Mouse (Mus musculus) C2C12 (cell line): ENCODE data around the gene Aldh3b3. TPM values are rescaled to one million over a fixed set of nuclear protein-coding genes. Genes with fewer than 3 reads are reported as not detected.

Experiments
- H3K27me3 ChIP-seq: one replicate; pipeline ENCODE4 v1.6.1; 2011; ENCODE audit not compliant: control insufficient read depth, insufficient read depth, insufficient read length
- H3K36me3 ChIP-seq: one replicate; pipeline ENCODE4 v1.6.1; 2011; ENCODE audit not compliant: control insufficient read depth, insufficient read depth
- H3K4me3 ChIP-seq: one replicate; pipeline ENCODE4 v1.5.1; 2011; ENCODE audit warnings: mild to moderate bottlenecking, control low read depth; ENCODE audit not compliant: poor library complexity, insufficient read depth, severe bottlenecking
- H3K79me2 ChIP-seq: one replicate; pipeline ENCODE4 v1.6.1; 2011; ENCODE audit not compliant: control insufficient read depth, insufficient read depth
- H3K79me3 ChIP-seq: one replicate; pipeline ENCODE4 v1.6.1; 2011; ENCODE audit warnings: low read depth, control low read depth
- H3ac ChIP-seq: one replicate; pipeline ENCODE3; 2011; ENCODE audit warnings: low read depth; ENCODE audit not compliant: control insufficient read depth, insufficient read length
- CEBPB ChIP-seq: IDR thresholded peaks from one replicate; pipeline ENCODE4 v1.6.1; 2011; ENCODE audit warnings: low read depth, mild to moderate bottlenecking, control low read depth, moderate library complexity
- CTCF ChIP-seq: IDR thresholded peaks from one replicate; pipeline ENCODE4 v1.5.1; 2011; ENCODE audit not compliant: control insufficient read depth, insufficient read depth, insufficient read length
- FOSL1 ChIP-seq: IDR thresholded peaks from one replicate; pipeline ENCODE4 v1.8.0; 2011; ENCODE audit warnings: mild to moderate bottlenecking, low read length; ENCODE audit not compliant: poor library complexity, insufficient read depth, severe bottlenecking
- MAX ChIP-seq: IDR thresholded peaks from one replicate; pipeline ENCODE4 v1.6.1; 2011; ENCODE audit warnings: mild to moderate bottlenecking, control low read depth
- MYOD1 ChIP-seq: IDR thresholded peaks from one replicate; pipeline ENCODE4 v1.6.1; 2011; ENCODE audit warnings: low read depth; ENCODE audit not compliant: control insufficient read depth, insufficient read length
- MYOG ChIP-seq: IDR thresholded peaks from one replicate; pipeline ENCODE4 v1.6.1; 2011; ENCODE audit not compliant: control insufficient read depth, insufficient read length; ENCODE audit errors: extremely low read depth
- USF1 ChIP-seq: IDR thresholded peaks from one replicate; pipeline ENCODE4 v1.6.1; 2011; ENCODE audit warnings: low read depth, mild to moderate bottlenecking, control low read depth, moderate library complexity
- polyA plus RNA-seq: library from polyadenylated mRNA; unstranded; fragments of >200 nt; fragmentation: generic; extraction: Trizol; gene quantifications from one replicate; pipeline ENCODE4 v1.2.1, GENCODE M21; 2012; ENCODE audit warnings: missing spikeins

Gene Aldh3b3
- polyA plus RNA-seq, 1 experiment: not detected

- H3K27me3 ChIP-seq: peaks cover 23% of the 10 kb centered on the region
- no peaks in the 10 kb centered on the region for H3K79me2 ChIP-seq
- no peaks in the 10 kb centered on the region for H3K79me3 ChIP-seq
- no peak overlapping the region for H3K4me3 ChIP-seq
- H3K36me3 ChIP-seq: no peaks in the 10 kb centered on the region
- H3ac ChIP-seq: no peak overlapping the region
- no peak for TF ChIP-seq FOSL1
- no peak for TF ChIP-seq MYOD1
- no peak for TF ChIP-seq CEBPB
- TF ChIP-seq CTCF: no peak
- no peak for TF ChIP-seq MYOG
Observed at GRCm38 (mm10) chr19:3991966-3992365, 33.5 kb downstream of the Aldh3b3 start.

GRCm38 (mm10) chr19:3992416-3992815 is 34.0 kb downstream of the Aldh3b3 start, which contains the start of gene Tbx10:
Gene Tbx10, plus strand, starts transcription at chr19:3992752.
- TF ChIP-seq MYOD1: no peak
- no peak for TF ChIP-seq USF1
- TF ChIP-seq CTCF: no peak
- TF ChIP-seq CEBPB: no peak
- no peak for TF ChIP-seq FOSL1
- TF ChIP-seq MYOG: no peak
- TF ChIP-seq MAX: no peak
- Histone ChIP-seq H3K4me3 (no peak within 1 kb of the TSS), H3K79me3 (no peaks in the 10 kb centered on the region), H3K79me2 (no peaks in the 10 kb centered on the region), H3ac (no peak within 1 kb of the TSS), H3K36me3 (no peaks in the 10 kb centered on the region), H3K27me3 (peaks cover 23% of the 10 kb centered on the region)

GRCm38 (mm10) chr19:3994932-3995331 is 36.5 kb downstream of the Aldh3b3 start:
- Histone ChIP-seq H3K79me3 (no peaks in the 10 kb centered on the region), H3K36me3 (no peaks in the 10 kb centered on the region), H3K79me2 (no peaks in the 10 kb centered on the region), H3ac (no peak overlapping the region), H3K4me3 (no peak overlapping the region), H3K27me3 (peaks cover 23% of the 10 kb centered on the region)
- TF ChIP-seq USF1 (no peak), CTCF (no peak), CEBPB (no peak), MAX (no peak), MYOD1 (no peak), MYOG (no peak), FOSL1 (no peak)

GRCm38 (mm10) chr19:3995505-3995904 is 37.1 kb downstream of the Aldh3b3 start:
- H3K27me3 ChIP-seq: peaks cover 23% of the 10 kb centered on the region
- H3K36me3 ChIP-seq: no peaks in the 10 kb centered on the region
- no peak for TF ChIP-seq MYOD1
- no peak for TF ChIP-seq FOSL1
- no peak for TF ChIP-seq CTCF
- TF ChIP-seq MYOG: no peak
- TF ChIP-seq CEBPB: no peak
- no peak for TF ChIP-seq MAX
- TF ChIP-seq USF1: no peak
- no peaks in the 10 kb centered on the region for H3K79me3 ChIP-seq
- H3K4me3 ChIP-seq: no peak overlapping the region
- H3ac ChIP-seq: no peak overlapping the region
- no peaks in the 10 kb centered on the region for H3K79me2 ChIP-seq

- TF ChIP-seq CTCF (no peak), FOSL1 (no peak), MAX (no peak), CEBPB (no peak), MYOG (no peak), MYOD1 (no peak), USF1 (no peak)
- Histone ChIP-seq H3K27me3 (peaks cover 23% of the 10 kb centered on the region), H3K36me3 (no peaks in the 10 kb centered on the region), H3K79me3 (no peaks in the 10 kb centered on the region), H3K4me3 (no peak overlapping the region), H3K79me2 (no peaks in the 10 kb centered on the region), H3ac (no peak overlapping the region)
Observed at GRCm38 (mm10) chr19:3996106-3996505, 37.7 kb downstream of the Aldh3b3 start.

GRCm38 (mm10) chr19:3996747-3997146 is 38.3 kb downstream of the Aldh3b3 start:
- H3K79me3 ChIP-seq: no peaks in the 10 kb centered on the region

More at GRCm38 (mm10) chr19:3996747-3997146, 38.3 kb downstream of the Aldh3b3 start:
- Histone ChIP-seq H3K4me3 (no peak overlapping the region), H3K36me3 (no peaks in the 10 kb centered on the region), H3K27me3 (peaks cover 18% of the 10 kb centered on the region), H3ac (no peak overlapping the region), H3K79me2 (no peaks in the 10 kb centered on the region)
- TF ChIP-seq MAX (no peak), MYOD1 (no peak), FOSL1 (no peak), MYOG (no peak), CTCF (no peak), CEBPB (no peak), USF1 (no peak)
